Mouse (Mus musculus) hindbrain, embryonic 11.5 days (tissue): ENCODE results near the gene Syt2. TPM values are rescaled to one million over a fixed set of nuclear protein-coding genes. Genes with fewer than 3 reads are reported as not detected.

Experiments
- ATAC-seq: fragments of 200-750 bp; cut with Nextera tagmentation; 2 replicates; pipeline ENCODE4 v1.8.0; 2017; ENCODE audit warnings: mild to moderate bottlenecking, moderate TSS enrichment, moderate library complexity; ENCODE audit not compliant: low FRiP score
- DNase-seq: peaks from one replicate; pipeline ENCODE4 v3.0.0-alpha.2; 2015; ENCODE audit warnings: low spot score
- H3K27ac ChIP-seq: fragments of 300-500 bp; sonication (generic); 2 replicates; pipeline ENCODE4 v1.5.1; 2014; ENCODE audit warnings: mild to moderate bottlenecking, low read depth, low read length
- H3K27me3 ChIP-seq: fragments of 300-500 bp; sonication (generic); 2 replicates; pipeline ENCODE4 v1.6.1; 2014; ENCODE audit warnings: mild to moderate bottlenecking, low read length, moderate library complexity, mixed read lengths; ENCODE audit not compliant: control insufficient read depth, insufficient read depth
- H3K36me3 ChIP-seq: fragments of 300-500 bp; sonication (generic); 2 replicates; pipeline ENCODE4 v1.6.1; 2014; ENCODE audit warnings: mild to moderate bottlenecking, low read length, moderate library complexity, mixed read lengths; ENCODE audit not compliant: control insufficient read depth, insufficient read depth
- H3K4me1 ChIP-seq: fragments of 300-500 bp; sonication (generic); replicated peaks from 2 replicates; pipeline ENCODE4 v1.6.1; 2014; ENCODE audit warnings: low read length, mixed read lengths; ENCODE audit not compliant: control insufficient read depth, insufficient read depth
- H3K4me2 ChIP-seq: fragments of 300-500 bp; sonication (generic); replicated peaks from 2 replicates; pipeline ENCODE4 v1.6.1; 2014; ENCODE audit warnings: mild to moderate bottlenecking, low read depth, low read length
- H3K4me3 ChIP-seq: fragments of 300-500 bp; sonication (generic); 2 replicates; pipeline ENCODE4 v1.5.1; 2014; ENCODE audit warnings: low read depth, low read length
- H3K9ac ChIP-seq: fragments of 300-500 bp; sonication (generic); 2 replicates; pipeline ENCODE4 v1.6.1; 2014; ENCODE audit warnings: low read depth, low read length
- H3K9me3 ChIP-seq: fragments of 300-500 bp; sonication (generic); 2 replicates; pipeline ENCODE4 v1.6.1; 2016; ENCODE audit warnings: low read length; ENCODE audit not compliant: control insufficient read depth
- WGBS: fragments of 180-500 bp; shearing (Covaris S2); extraction: QIAGEN DNeasy Blood & Tissue Kit; methylation state at CpG from one replicate; pipeline ENCODE4 v1.1.7; 2014; 5-methylcytosine and 5-hydroxymethylcytosine counted together
- polyA plus RNA-seq: library from polyadenylated mRNA; unstranded; fragments of >200 nt; fragmentation: Nextera tagmentation; extraction: Ambion mirVana; gene quantifications from 2 replicates; pipeline ENCODE4 v1.2.1, GENCODE M21; 2014

Gene Syt2
- polyA plus RNA-seq = 3.0 and 4.1 TPM in 2 replicates

GRCm38 (mm10) chr1:134646261-134646962, at the start of gene Syt2:
Gene Syt2 (plus strand): TSS chr1:134646677.
- H3K9me3 ChIP-seq = no peaks in the 10 kb centered on the region
- no peak within 1 kb of the TSS for H3K27ac ChIP-seq
- peak within 1 kb of the TSS; percentile 44 for H3K4me3 ChIP-seq
- peaks cover 47% of the 10 kb centered on the region for H3K27me3 ChIP-seq
- H3K4me2 ChIP-seq = peak within 1 kb of the TSS; percentile 87
- peak within 1 kb of the TSS; percentile 45 for H3K9ac ChIP-seq
- DNase-seq = peak; percentile 70
- no peaks in the 10 kb centered on the region for H3K36me3 ChIP-seq
- peaks cover 7% of the 10 kb centered on the region for H3K4me1 ChIP-seq
- peak; percentile 63 for ATAC-seq
- under 1% methylated on average over 31 of the region's 63 CpGs for WGBS

DNA sequence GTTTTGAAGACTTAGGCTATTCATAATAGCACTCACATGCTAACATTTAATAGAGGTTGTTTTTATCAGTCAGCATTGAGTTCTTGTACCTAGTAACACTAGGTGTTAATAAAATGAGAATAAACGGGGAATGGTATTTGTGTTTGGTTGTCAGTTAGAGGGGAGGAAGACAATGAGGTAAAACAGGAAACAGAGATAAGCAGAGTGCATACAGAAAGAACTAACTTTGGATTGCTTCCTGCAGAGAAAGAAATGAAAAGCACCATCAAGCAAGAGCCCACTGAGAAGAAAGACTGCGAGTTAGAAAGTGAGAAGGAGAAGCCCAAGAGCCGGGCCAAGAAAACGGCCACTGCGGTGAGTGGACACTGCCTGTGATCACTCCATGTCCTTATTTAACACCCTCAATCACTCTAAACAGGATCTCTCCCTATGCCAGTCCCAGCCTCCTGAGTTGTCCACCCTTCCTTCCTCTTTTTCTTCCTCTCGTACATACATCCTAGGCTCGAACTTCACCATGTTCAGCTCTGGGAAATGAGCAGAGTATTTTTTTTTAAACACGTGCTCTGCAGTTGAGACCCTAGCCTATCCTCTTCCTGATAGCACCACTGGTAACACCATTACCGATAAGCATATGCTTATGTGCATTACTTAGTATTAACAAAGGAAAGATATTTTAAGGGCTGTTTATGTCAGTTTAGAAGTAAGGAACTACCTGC, 49.0 kb upstream of the Syt2 start:
- ATAC-seq = no peak
- Histone ChIP-seq H3K9ac (no peak overlapping the region), H3K4me2 (no peak overlapping the region), H3K27me3 (no peaks in the 10 kb centered on the region), H3K4me1 (no peaks in the 10 kb centered on the region), H3K36me3 (peaks cover 10% of the 10 kb centered on the region), H3K9me3 (no peaks in the 10 kb centered on the region), H3K4me3 (no peak overlapping the region), H3K27ac (no peak overlapping the region)
- 94% methylated on average over 9 of the region's 9 CpGs for WGBS
- no peak for DNase-seq

- Histone ChIP-seq H3K4me1 (no peaks in the 10 kb centered on the region), H3K27ac (no peak overlapping the region), H3K9ac (no peak overlapping the region), H3K36me3 (peaks cover 7% of the 10 kb centered on the region), H3K4me2 (no peak overlapping the region), H3K27me3 (no peaks in the 10 kb centered on the region), H3K4me3 (no peak overlapping the region), H3K9me3 (no peaks in the 10 kb centered on the region)
- DNase-seq (no peak), ATAC-seq (no peak)
- 100% methylated on average over 2 of the region's 2 CpGs for WGBS
Observed at GRCm38 (mm10) chr1:134604086-134604485, 42.4 kb upstream of the Syt2 start.

- ATAC-seq = no peak
- 95% methylated on average over 8 of the region's 8 CpGs for WGBS
Observed at GRCm38 (mm10) chr1:134605670-134606069, 40.8 kb upstream of the Syt2 start.

GRCm38 (mm10) chr1:134606381-134606780, 40.1 kb upstream of the Syt2 start:
- ATAC-seq = no peak
- Histone ChIP-seq H3K27ac (no peak overlapping the region), H3K9me3 (no peaks in the 10 kb centered on the region), H3K4me3 (no peak overlapping the region), H3K4me1 (no peaks in the 10 kb centered on the region), H3K4me2 (no peak overlapping the region), H3K9ac (no peak overlapping the region), H3K36me3 (no peaks in the 10 kb centered on the region; the same call in 1 of the 2 replicates), H3K27me3 (no peaks in the 10 kb centered on the region)
- DNase-seq = no peak
- 96% methylated on average over 2 of the region's 2 CpGs for WGBS

More at GRCm38 (mm10) chr1:134605670-134606069, 40.8 kb upstream of the Syt2 start:
- DNase-seq = no peak
- Histone ChIP-seq H3K4me2 (no peak overlapping the region), H3K27ac (no peak overlapping the region), H3K36me3 (peaks cover 5% of the 10 kb centered on the region), H3K9ac (no peak overlapping the region), H3K4me1 (no peaks in the 10 kb centered on the region), H3K27me3 (no peaks in the 10 kb centered on the region), H3K9me3 (no peaks in the 10 kb centered on the region), H3K4me3 (no peak overlapping the region)

DNA sequence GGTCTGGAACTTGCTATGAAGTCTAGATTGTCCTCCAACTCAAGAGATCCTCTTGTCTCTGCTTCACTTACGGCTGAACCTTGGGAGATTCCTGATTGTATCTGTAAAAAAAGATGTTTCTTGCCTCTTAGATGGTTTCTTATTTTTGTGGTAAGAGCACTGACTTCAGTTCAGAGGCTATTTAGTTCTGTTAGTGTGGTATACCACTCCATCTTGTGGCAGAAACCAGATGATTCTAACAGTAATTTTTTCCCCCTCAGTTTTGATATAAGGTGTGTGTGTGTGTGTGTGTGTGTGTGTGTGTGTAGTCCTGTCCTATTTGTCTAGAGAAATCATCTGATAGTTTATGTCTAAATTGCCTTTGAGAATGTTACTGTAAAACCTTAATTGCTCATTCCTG, 39.2 kb upstream of the Syt2 start:
- no peaks in the 10 kb centered on the region; the same call in 1 of the 2 replicates for H3K36me3 ChIP-seq
- DNase-seq = no peak

GRCm38 (mm10) chr1:134609172-134609571, 37.3 kb upstream of the Syt2 start:
- Histone ChIP-seq H3K4me2 (no peak overlapping the region), H3K9me3 (no peaks in the 10 kb centered on the region), H3K27ac (no peak overlapping the region), H3K27me3 (no peaks in the 10 kb centered on the region), H3K4me1 (no peaks in the 10 kb centered on the region), H3K36me3 (peaks cover 5% of the 10 kb centered on the region; the same call in 1 of the 2 replicates), H3K4me3 (no peak overlapping the region), H3K9ac (no peak overlapping the region)
- DNase-seq (no peak), ATAC-seq (no peak)
- WGBS = 79% methylated on average over 4 of the region's 4 CpGs

More for the DNA sequence above, 39.2 kb upstream of the Syt2 start:
- 89% methylated on average over 1 of the region's 1 CpGs for WGBS
- H3K9ac ChIP-seq = no peak overlapping the region
- no peak overlapping the region for H3K4me3 ChIP-seq
- H3K27ac ChIP-seq = no peak overlapping the region
- no peak overlapping the region for H3K4me2 ChIP-seq
- no peaks in the 10 kb centered on the region for H3K9me3 ChIP-seq
- ATAC-seq = no peak
- no peaks in the 10 kb centered on the region for H3K4me1 ChIP-seq
- H3K27me3 ChIP-seq = no peaks in the 10 kb centered on the region

GRCm38 (mm10) chr1:134614554-134614953, 31.9 kb upstream of the Syt2 start:
- DNase-seq = no peak
- no peak overlapping the region for H3K27ac ChIP-seq
- H3K9me3 ChIP-seq = no peaks in the 10 kb centered on the region
- no peaks in the 10 kb centered on the region for H3K4me1 ChIP-seq
- peaks cover 23% of the 10 kb centered on the region for H3K36me3 ChIP-seq
- no peak overlapping the region for H3K9ac ChIP-seq
- no peak overlapping the region for H3K4me3 ChIP-seq
- ATAC-seq = no peak
- no peaks in the 10 kb centered on the region for H3K27me3 ChIP-seq
- WGBS = 94% methylated on average over 5 of the region's 5 CpGs
- H3K4me2 ChIP-seq = no peak overlapping the region
